Mouse (Mus musculus) forebrain, embryonic 11.5 days (tissue): Measurements from ENCODE around the gene Pbx1. TPM values are rescaled to one million over a fixed set of nuclear protein-coding genes. Genes with fewer than 3 reads are reported as not detected.

Experiments used
- ATAC-seq: fragments of 200-750 bp; cut with Nextera tagmentation; replicated peaks from 2 replicates; pipeline ENCODE4 v1.8.0; 2017; ENCODE audit warnings: moderate TSS enrichment; ENCODE audit not compliant: low FRiP score
- DNase-seq: peaks from one replicate; pipeline ENCODE4 v3.0.0-alpha.2; 2017; ENCODE audit warnings: low spot score
- H3K27ac ChIP-seq: fragments of 300-500 bp; sonication (generic); 2 replicates; pipeline ENCODE4 v1.5.1; 2014; ENCODE audit warnings: low read depth, low read length
- H3K27me3 ChIP-seq: fragments of 300-500 bp; sonication (generic); 2 replicates; pipeline ENCODE4 v1.6.1; 2014; ENCODE audit warnings: mild to moderate bottlenecking, low read length, mixed read lengths; ENCODE audit not compliant: control insufficient read depth, insufficient read depth
- H3K36me3 ChIP-seq: fragments of 300-500 bp; sonication (generic); 2 replicates; pipeline ENCODE4 v1.6.1; 2014; ENCODE audit warnings: mild to moderate bottlenecking, low read length, moderate library complexity, mixed read lengths; ENCODE audit not compliant: control insufficient read depth, insufficient read depth
- H3K4me1 ChIP-seq: fragments of 300-500 bp; sonication (generic); replicated peaks from 2 replicates; pipeline ENCODE4 v1.6.1; 2014; ENCODE audit warnings: low read length, mixed read lengths; ENCODE audit not compliant: control insufficient read depth, insufficient read depth
- H3K4me2 ChIP-seq: fragments of 300-500 bp; sonication (generic); 2 replicates; pipeline ENCODE4 v1.6.1; 2014; ENCODE audit warnings: low read depth, mild to moderate bottlenecking, low read length, moderate library complexity, mixed read lengths; ENCODE audit not compliant: severe bottlenecking
- H3K4me3 ChIP-seq: fragments of 300-500 bp; sonication (generic); 2 replicates; pipeline ENCODE4 v1.5.1; 2014; ENCODE audit warnings: low read depth, low read length
- H3K9ac ChIP-seq: fragments of 300-500 bp; sonication (generic); 2 replicates; pipeline ENCODE4 v1.6.1; 2014; ENCODE audit warnings: low read length
- H3K9me3 ChIP-seq: fragments of 300-500 bp; sonication (generic); 2 replicates; pipeline ENCODE4 v1.6.1; 2016; ENCODE audit warnings: low read length, mixed read lengths; ENCODE audit not compliant: control insufficient read depth
- WGBS: fragments of 180-500 bp; shearing (Covaris S2); extraction: QIAGEN DNeasy Blood & Tissue Kit; methylation state at CpG from one replicate; pipeline ENCODE4 v1.1.7; 2014; 5-methylcytosine and 5-hydroxymethylcytosine counted together
- polyA plus RNA-seq: library from polyadenylated mRNA; unstranded; fragments of >200 nt; fragmentation: Nextera tagmentation; extraction: Ambion mirVana; gene quantifications from 2 replicates; pipeline ENCODE4 v1.2.1, GENCODE M21; 2014

Gene Pbx1
- polyA plus RNA-seq, 1 experiment from 2014 or later, result 51.1 TPM

- Histone ChIP-seq H3K9me3 (no peaks in the 10 kb centered on the region), H3K36me3 (no peaks in the 10 kb centered on the region), H3K4me1 (peaks cover 37% of the 10 kb centered on the region), H3K27me3 (no peaks in the 10 kb centered on the region), H3K9ac (no peak overlapping the region), H3K27ac (peak overlapping the region; percentile 25; the same call in 1 of the 2 replicates), H3K4me2 (no peak overlapping the region), H3K4me3 (no peak overlapping the region)
- DNase-seq (no peak), ATAC-seq (no peak)
- 43% methylated on average over 15 of the region's 15 CpGs for WGBS
Observed at GRCm38 (mm10) chr1:168283841-168284565, 148.1 kb downstream of the Pbx1 start.

GRCm38 (mm10) chr1:168283421-168283820, 148.6 kb downstream of the Pbx1 start:
- Histone ChIP-seq H3K4me1 (peaks cover 31% of the 10 kb centered on the region), H3K9me3 (no peaks in the 10 kb centered on the region), H3K27ac (no peak overlapping the region), H3K4me3 (no peak overlapping the region), H3K4me2 (no peak overlapping the region), H3K36me3 (no peaks in the 10 kb centered on the region), H3K9ac (no peak overlapping the region), H3K27me3 (no peaks in the 10 kb centered on the region)
- DNase-seq (no peak), ATAC-seq (no peak)
- WGBS, result 84% methylated on average over 2 of the region's 2 CpGs

- ATAC-seq, result peak; percentile 60; the same call in 1 of the 2 replicates
Observed at GRCm38 (mm10) chr1:168275678-168276077, 156.4 kb downstream of the Pbx1 start.

GRCm38 (mm10) chr1:168274296-168274695, 157.8 kb downstream of the Pbx1 start:
- H3K4me3 ChIP-seq, result no peak overlapping the region
- no peak for DNase-seq
- H3K36me3 ChIP-seq, result no peaks in the 10 kb centered on the region
- H3K9ac ChIP-seq, result no peak overlapping the region
- H3K9me3 ChIP-seq, result no peaks in the 10 kb centered on the region
- no peak overlapping the region for H3K4me2 ChIP-seq
- no peak overlapping the region for H3K27ac ChIP-seq
- no peaks in the 10 kb centered on the region for H3K27me3 ChIP-seq
- ATAC-seq, result no peak
- peaks cover 7% of the 10 kb centered on the region; the same call in 1 of the 2 replicates for H3K4me1 ChIP-seq
- 92% methylated on average over 4 of the region's 4 CpGs for WGBS

More at GRCm38 (mm10) chr1:168275678-168276077, 156.4 kb downstream of the Pbx1 start:
- no peaks in the 10 kb centered on the region for H3K27me3 ChIP-seq
- H3K4me3 ChIP-seq, result no peak overlapping the region
- H3K36me3 ChIP-seq, result no peaks in the 10 kb centered on the region
- peaks cover 4% of the 10 kb centered on the region; the same call in 1 of the 2 replicates for H3K4me1 ChIP-seq
- no peak for DNase-seq
- H3K9me3 ChIP-seq, result no peaks in the 10 kb centered on the region
- WGBS, result 70% methylated on average over 5 of the region's 5 CpGs
- H3K27ac ChIP-seq, result no peak overlapping the region
- H3K9ac ChIP-seq, result no peak overlapping the region
- no peak overlapping the region for H3K4me2 ChIP-seq

GRCm38 (mm10) chr1:168272091-168272490, 160.0 kb downstream of the Pbx1 start:
- DNase-seq (no peak), ATAC-seq (no peak)
- Histone ChIP-seq H3K27ac (no peak overlapping the region), H3K4me3 (no peak overlapping the region), H3K4me2 (no peak overlapping the region), H3K36me3 (no peaks in the 10 kb centered on the region), H3K4me1 (peaks cover 7% of the 10 kb centered on the region; the same call in 1 of the 2 replicates), H3K27me3 (no peaks in the 10 kb centered on the region), H3K9me3 (no peaks in the 10 kb centered on the region), H3K9ac (no peak overlapping the region)
- WGBS, result 92% methylated on average over 2 of the region's 2 CpGs

- 94% methylated on average over 4 of the region's 4 CpGs for WGBS
- Histone ChIP-seq H3K27ac (no peak overlapping the region), H3K27me3 (no peaks in the 10 kb centered on the region), H3K9ac (no peak overlapping the region), H3K9me3 (no peaks in the 10 kb centered on the region), H3K36me3 (no peaks in the 10 kb centered on the region), H3K4me2 (no peak overlapping the region), H3K4me3 (no peak overlapping the region), H3K4me1 (peaks cover 7% of the 10 kb centered on the region; the same call in 1 of the 2 replicates)
- ATAC-seq, result no peak
- no peak for DNase-seq
Observed at GRCm38 (mm10) chr1:168271207-168271606, 160.9 kb downstream of the Pbx1 start.

GRCm38 (mm10) chr1:168268751-168269623, 163.1 kb downstream of the Pbx1 start:
- Histone ChIP-seq H3K36me3 (no peaks in the 10 kb centered on the region), H3K27ac (no peak overlapping the region), H3K4me1 (peaks cover 7% of the 10 kb centered on the region), H3K27me3 (no peaks in the 10 kb centered on the region), H3K9ac (no peak overlapping the region), H3K9me3 (no peaks in the 10 kb centered on the region), H3K4me3 (no peak overlapping the region), H3K4me2 (no peak overlapping the region)
- ATAC-seq (peak; percentile 53), DNase-seq (no peak)
- WGBS, result 64% methylated on average over 12 of the region's 12 CpGs

GRCm38 (mm10) chr1:168268224-168268623, 163.8 kb downstream of the Pbx1 start:
- DNase-seq, result no peak
- H3K27me3 ChIP-seq, result no peaks in the 10 kb centered on the region
- H3K9me3 ChIP-seq, result no peaks in the 10 kb centered on the region
- H3K27ac ChIP-seq, result no peak overlapping the region
- H3K9ac ChIP-seq, result no peak overlapping the region
- WGBS, result 97% methylated on average over 4 of the region's 4 CpGs
- ATAC-seq, result no peak
- H3K4me1 ChIP-seq, result peaks cover 7% of the 10 kb centered on the region
- no peaks in the 10 kb centered on the region for H3K36me3 ChIP-seq
- no peak overlapping the region for H3K4me2 ChIP-seq
- H3K4me3 ChIP-seq, result no peak overlapping the region
